Mouse (Mus musculus): Measurements from ENCODE around the gene Ppia. TPM values are rescaled to one million over a fixed set of nuclear protein-coding genes. Genes with fewer than 3 reads are reported as not detected.

Ppia gene
- polyA plus RNA-seq, 1 experiment = 137 TPM

GRCm38 (mm10) chr11:6395565-6395964 lies 19.7 kb upstream of the Ppia start:
- no peak for TF ChIP-seq GATA1 (IDR thresholded peaks at IDR 0.05; ENCODE audit: low read length)

GRCm38 (mm10) chr11:6398141-6398540 lies 17.1 kb upstream of the Ppia start:
- no peak for TF ChIP-seq GATA1 (IDR thresholded peaks at IDR 0.05; ENCODE audit: low read length)

GRCm38 (mm10) chr11:6402515-6403510 lies 12.4 kb upstream of the Ppia start:
- TF ChIP-seq GATA1 (IDR thresholded peaks at IDR 0.05; ENCODE audit: low read length) = no peak

- TF ChIP-seq GATA1 (IDR thresholded peaks at IDR 0.05; ENCODE audit: low read length) = no peak
Measured at GRCm38 (mm10) chr11:6403830-6404405, 11.3 kb upstream of the Ppia start.

- no peak for TF ChIP-seq GATA1 (IDR thresholded peaks at IDR 0.05; ENCODE audit: low read length)
Measured at GRCm38 (mm10) chr11:6404699-6405566, 10.3 kb upstream of the Ppia start.

GRCm38 (mm10) chr11:6405591-6406081 lies 9.6 kb upstream of the Ppia start:
- no peak for TF ChIP-seq GATA1 (IDR thresholded peaks at IDR 0.05; ENCODE audit: low read length)

GRCm38 (mm10) chr11:6406251-6407161 lies 8.7 kb upstream of the Ppia start:
- TF ChIP-seq GATA1 (IDR thresholded peaks at IDR 0.05; ENCODE audit: low read length) = no peak

- no peak for TF ChIP-seq GATA1 (IDR thresholded peaks at IDR 0.05; ENCODE audit: low read length)
Measured at GRCm38 (mm10) chr11:6407162-6407621, 8.1 kb upstream of the Ppia start.

- TF ChIP-seq GATA1 (IDR thresholded peaks at IDR 0.05; ENCODE audit: low read length) = no peak
Measured at GRCm38 (mm10) chr11:6410050-6410602, 5.1 kb upstream of the Ppia start.

- TF ChIP-seq GATA1 (IDR thresholded peaks at IDR 0.05; ENCODE audit: low read length) = no peak
Measured at GRCm38 (mm10) chr11:6411684-6412083, 3.6 kb upstream of the Ppia start.

GRCm38 (mm10) chr11:6413264-6413663 lies 2.0 kb upstream of the Ppia start:
- TF ChIP-seq GATA1 (IDR thresholded peaks at IDR 0.05; ENCODE audit: low read length) = no peak

- no peak for TF ChIP-seq GATA1 (IDR thresholded peaks at IDR 0.05; ENCODE audit: low read length)
Measured at GRCm38 (mm10) chr11:6415551-6416404, 535 bp downstream of the Ppia start.

GRCm38 (mm10) chr11:6416405-6417034 lies 1.3 kb downstream of the Ppia start:
- no peak for TF ChIP-seq GATA1 (IDR thresholded peaks at IDR 0.05; ENCODE audit: low read length)
